Mouse (Mus musculus) CD8-positive naive resting alpha-beta T cell, adult 57 days (primary cell): ENCODE data around the gene Ubr7. TPM values are rescaled to one million over a fixed set of nuclear protein-coding genes. Genes with fewer than 3 reads are reported as not detected.

Source experiments
- total RNA-seq: library from RNA; stranded (reverse); gene quantifications from one replicate; pipeline ENCODE4 v1.2.4, GENCODE M21; 2023

Ubr7 gene
- 21.3 TPM for total RNA-seq

DNA sequence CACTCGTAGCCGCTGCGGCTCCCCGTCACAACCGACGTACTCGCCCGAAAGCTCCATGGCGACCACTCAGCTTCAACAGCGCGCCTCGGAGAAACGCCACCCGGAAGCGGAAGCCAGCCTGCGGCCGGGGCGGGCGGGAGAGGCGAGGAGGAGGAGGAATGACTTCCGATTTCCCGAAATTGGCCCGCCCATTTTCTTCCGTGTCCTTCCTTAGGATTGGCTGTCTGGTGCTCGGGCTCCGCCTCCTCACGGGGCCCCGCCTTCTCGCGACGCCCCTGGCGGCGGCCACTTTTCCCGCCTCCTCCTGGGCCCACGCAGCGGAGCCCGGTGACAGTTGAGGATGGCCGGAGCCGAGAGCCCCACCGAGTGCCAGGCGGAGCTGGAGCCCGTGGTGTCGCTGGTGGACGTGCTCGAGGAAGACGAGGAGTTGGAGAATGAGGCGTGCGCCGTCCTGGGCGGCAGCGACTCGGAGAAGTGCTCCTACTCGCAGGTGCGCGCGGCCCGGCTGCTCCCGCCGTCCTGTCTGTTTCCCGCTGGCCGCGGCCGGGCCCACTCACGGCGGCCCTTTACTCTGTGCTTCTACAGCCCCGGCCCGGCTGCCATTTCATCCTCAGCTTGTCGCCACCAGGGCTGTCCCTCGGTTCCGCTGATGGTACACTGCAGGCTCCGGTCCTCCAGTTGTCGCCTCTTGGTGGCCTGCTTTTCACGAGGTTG is at the start of gene Ubr7, which contains the start of the genes Gm28051 and Gon7:
TSS of gene Ubr7 (plus strand) at position 279 of the 714 bp plus-strand sequence.
TSS of gene Gm28051 (minus strand) at position 77 of the 714 bp plus-strand sequence.
TSS of gene Gon7 (minus strand) at position 115 of the 714 bp plus-strand sequence.

DNA sequence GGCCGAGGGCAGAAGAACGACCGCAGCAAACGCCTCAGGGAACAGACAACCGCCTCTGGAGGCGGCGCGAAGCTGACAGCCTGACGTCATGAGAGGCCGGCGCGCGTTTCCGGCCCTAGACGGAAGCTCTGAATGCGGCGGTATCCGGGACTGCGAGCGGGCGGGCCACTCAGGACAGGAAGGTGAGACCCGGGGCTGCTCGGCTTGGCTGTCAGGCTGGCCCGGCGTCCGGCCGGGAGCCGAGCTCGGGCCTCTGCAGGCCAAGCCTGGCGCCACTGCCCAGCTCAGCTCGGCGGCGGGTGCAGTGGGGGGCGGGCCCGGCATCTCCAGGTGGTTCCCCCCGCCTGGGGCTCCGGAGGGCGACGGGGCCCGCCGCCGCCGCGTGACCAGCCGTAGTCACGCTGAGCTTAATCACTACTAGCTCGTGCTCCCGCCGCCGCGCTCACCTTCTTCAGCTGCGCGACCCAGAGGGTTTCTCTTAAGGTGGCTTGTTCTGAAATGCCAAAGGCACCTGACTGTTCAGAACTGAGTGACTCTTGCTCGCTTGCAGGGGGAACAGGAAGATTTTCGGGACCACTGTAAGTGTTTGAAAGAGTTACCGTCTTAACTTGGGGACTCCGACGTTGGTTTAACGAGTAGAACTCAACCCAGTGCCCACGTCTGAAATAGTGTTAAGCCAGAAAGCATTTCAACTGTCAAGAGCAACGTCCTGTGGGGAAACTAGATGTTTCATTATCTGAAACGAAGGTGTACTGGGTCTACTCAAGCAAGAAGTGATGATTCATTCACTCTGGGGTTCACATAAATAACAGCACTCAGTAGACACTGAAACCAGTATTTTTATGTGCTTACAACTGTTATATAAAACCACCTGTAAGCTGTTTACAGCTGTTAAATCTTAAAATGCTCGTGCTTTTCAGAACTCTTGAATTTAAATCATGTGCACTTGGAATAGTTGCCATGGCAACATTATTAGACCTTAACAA is 13.9 kb upstream of the Ubr7 start, which contains the start of the genes Moap1 and Tmem251:
TSS of gene Moap1 (minus strand) at position 73 of the 986 bp plus-strand sequence.
TSS of gene Tmem251 (plus strand) at position 174 of the 986 bp plus-strand sequence.

DNA sequence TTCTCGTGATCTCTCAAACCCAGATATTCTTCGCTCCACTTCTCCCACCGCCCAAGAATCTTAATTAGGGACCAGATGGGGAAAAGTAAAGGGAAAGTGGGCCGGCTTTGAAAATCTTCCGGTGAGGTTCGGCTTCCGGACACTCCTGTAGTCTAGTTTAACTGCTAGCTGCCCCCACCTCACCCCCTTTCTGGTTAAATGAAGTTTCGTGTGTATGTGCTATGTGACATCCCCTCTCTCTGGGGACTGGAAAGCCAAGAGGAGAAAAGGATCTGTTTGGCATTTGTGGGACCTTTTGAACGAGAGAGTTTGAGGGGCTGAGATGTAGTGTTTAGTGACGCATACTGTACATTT is 613 bp downstream of the Ubr7 start, which contains the start of gene Gm20604:
TSS of gene Gm20604 (minus strand) at position 270 of the 354 bp plus-strand sequence.

Other genes starting within 250 kb of the Ubr7 start
- not detected for gene Chga, start 203.0 kb upstream of the Ubr7 start, total RNA-seq
- gene Itpk1, start 53.0 kb upstream of the Ubr7 start, total RNA-seq, result 62.1 TPM
- 7.2 TPM for gene Moap1, start 14.3 kb upstream of the Ubr7 start, total RNA-seq
- 15.2 TPM for gene Tmem251, start 14.2 kb upstream of the Ubr7 start, total RNA-seq
- not detected for gene Gm28051, start 202 bp upstream of the Ubr7 start, total RNA-seq
- gene Gon7, start 164 bp upstream of the Ubr7 start, total RNA-seq, result 19.7 TPM
- 5.6 TPM for gene Gm20604, start 705 bp downstream of the Ubr7 start, total RNA-seq
- gene Btbd7, start 120.5 kb downstream of the Ubr7 start, total RNA-seq, result 52.7 TPM
- gene Cox8c, start 141.3 kb downstream of the Ubr7 start, total RNA-seq, result not detected
- gene Unc79, start 190.9 kb downstream of the Ubr7 start, total RNA-seq, result not detected